Mouse (Mus musculus): ENCODE measurements at regions not wholly inside any gene's neighbourhood (a gene's known extent, or its start where the extent isn't known, plus 50 kb on each side); places are given as distances from the start of the nearest gene placed in this dataset.
A peak's percentile ranks its signal among the peaks of the same experiment; 100 is the strongest.

- Histone ChIP-seq H3K4me2 (no peak overlapping the region), H3K9ac (no peak overlapping the region), H3K27me3 (no peaks in the 10 kb centered on the region), H3K9me3 (no peaks in the 10 kb centered on the region), H3K4me1 (peaks cover 21% of the 10 kb centered on the region), H3K27ac (no peak overlapping the region), H3K4me3 (no peak overlapping the region), H3K36me3 (no peaks in the 10 kb centered on the region)
- no peak for ATAC-seq (ENCODE audit: insufficient number of reproducible peaks, low FRiP score, low TSS enrichment, low read depth)
- WGBS, result 56% methylated on average over 5 of the region's 5 CpGs
Observed at GRCm38 (mm10) chr1:73755791-73756190, 368.5 kb downstream of the Tns1 start.

- Histone ChIP-seq H3K4me1 (peaks cover 21% of the 10 kb centered on the region), H3K4me2 (no peak overlapping the region), H3K9ac (no peak overlapping the region), H3K36me3 (no peaks in the 10 kb centered on the region), H3K27me3 (no peaks in the 10 kb centered on the region), H3K4me3 (no peak overlapping the region), H3K9me3 (no peaks in the 10 kb centered on the region), H3K27ac (peak overlapping the region; percentile 38; the same call in 1 of the 2 replicates)
- 19% methylated on average over 2 of the region's 2 CpGs for WGBS
- no peak for ATAC-seq (ENCODE audit: insufficient number of reproducible peaks, low FRiP score, low TSS enrichment, low read depth)
Observed at GRCm38 (mm10) chr1:73754928-73755327, 369.3 kb downstream of the Tns1 start.

GRCm38 (mm10) chr1:73753157-73753556 lies 371.1 kb downstream of the Tns1 start:
- no peak for ATAC-seq (ENCODE audit: insufficient number of reproducible peaks, low FRiP score, low TSS enrichment, low read depth)
- WGBS, result 88% methylated on average over 2 of the region's 2 CpGs
- no peak overlapping the region for H3K9ac ChIP-seq

GRCm38 (mm10) chr1:73748702-73749101 lies 375.5 kb downstream of the Tns1 start:
- ATAC-seq (ENCODE audit: insufficient number of reproducible peaks, low FRiP score, low TSS enrichment, low read depth), result no peak
- H3K9ac ChIP-seq, result no peak overlapping the region
- no peak overlapping the region for H3K4me3 ChIP-seq

More at GRCm38 (mm10) chr1:73753157-73753556, 371.1 kb downstream of the Tns1 start:
- Histone ChIP-seq H3K4me1 (peaks cover 16% of the 10 kb centered on the region), H3K4me3 (no peak overlapping the region), H3K27me3 (no peaks in the 10 kb centered on the region), H3K4me2 (no peak overlapping the region), H3K9me3 (no peaks in the 10 kb centered on the region), H3K27ac (no peak overlapping the region), H3K36me3 (no peaks in the 10 kb centered on the region)

GRCm38 (mm10) chr1:73744555-73745234 lies 379.6 kb downstream of the Tns1 start:
- Histone ChIP-seq H3K27ac (peak overlapping the region; percentile 43; the same call in 1 of the 2 replicates), H3K9ac (no peak overlapping the region), H3K36me3 (no peaks in the 10 kb centered on the region), H3K4me1 (peaks cover 12% of the 10 kb centered on the region), H3K27me3 (no peaks in the 10 kb centered on the region), H3K4me2 (no peak overlapping the region), H3K4me3 (no peak overlapping the region), H3K9me3 (no peaks in the 10 kb centered on the region)
- ATAC-seq (ENCODE audit: insufficient number of reproducible peaks, low FRiP score, low TSS enrichment, low read depth), result no peak
- 50% methylated on average over 4 of the region's 4 CpGs for WGBS

More at GRCm38 (mm10) chr1:73748702-73749101, 375.5 kb downstream of the Tns1 start:
- Histone ChIP-seq H3K36me3 (no peaks in the 10 kb centered on the region), H3K27ac (no peak overlapping the region), H3K27me3 (no peaks in the 10 kb centered on the region), H3K4me1 (peaks cover 10% of the 10 kb centered on the region), H3K9me3 (no peaks in the 10 kb centered on the region), H3K4me2 (no peak overlapping the region)

GRCm38 (mm10) chr1:73743737-73744554 lies 380.3 kb downstream of the Tns1 start:
- Histone ChIP-seq H3K27me3 (no peaks in the 10 kb centered on the region), H3K27ac (no peak overlapping the region), H3K4me2 (no peak overlapping the region), H3K4me3 (no peak overlapping the region), H3K9me3 (no peaks in the 10 kb centered on the region), H3K36me3 (no peaks in the 10 kb centered on the region), H3K9ac (no peak overlapping the region), H3K4me1 (peaks cover 12% of the 10 kb centered on the region)
- WGBS, result 20% methylated on average over 6 of the region's 6 CpGs
- ATAC-seq (ENCODE audit: insufficient number of reproducible peaks, low FRiP score, low TSS enrichment, low read depth), result no peak

- ATAC-seq (ENCODE audit: insufficient number of reproducible peaks, low FRiP score, low TSS enrichment, low read depth), result no peak
- Histone ChIP-seq H3K9me3 (no peaks in the 10 kb centered on the region), H3K9ac (no peak overlapping the region), H3K4me1 (no peaks in the 10 kb centered on the region), H3K4me3 (no peak overlapping the region), H3K36me3 (no peaks in the 10 kb centered on the region), H3K27me3 (no peaks in the 10 kb centered on the region), H3K4me2 (no peak overlapping the region), H3K27ac (no peak overlapping the region)
Observed at GRCm38 (mm10) chr1:73737083-73737482, 387.2 kb downstream of the Tns1 start.

GRCm38 (mm10) chr1:73728377-73728776 lies 395.9 kb downstream of the Tns1 start:
- no peaks in the 10 kb centered on the region for H3K36me3 ChIP-seq

GRCm38 (mm10) chr1:73727781-73728180 lies 396.5 kb downstream of the Tns1 start:
- ATAC-seq (ENCODE audit: insufficient number of reproducible peaks, low FRiP score, low TSS enrichment, low read depth), result no peak
- Histone ChIP-seq H3K4me3 (no peak overlapping the region), H3K27me3 (no peaks in the 10 kb centered on the region), H3K4me1 (no peaks in the 10 kb centered on the region), H3K36me3 (no peaks in the 10 kb centered on the region), H3K4me2 (no peak overlapping the region), H3K27ac (no peak overlapping the region), H3K9me3 (no peaks in the 10 kb centered on the region), H3K9ac (no peak overlapping the region)

More at GRCm38 (mm10) chr1:73728377-73728776, 395.9 kb downstream of the Tns1 start:
- H3K27ac ChIP-seq, result no peak overlapping the region
- H3K9ac ChIP-seq, result no peak overlapping the region
- no peaks in the 10 kb centered on the region for H3K27me3 ChIP-seq
- WGBS, result 85% methylated on average over 1 of the region's 1 CpGs
- no peaks in the 10 kb centered on the region for H3K4me1 ChIP-seq
- no peak overlapping the region for H3K4me2 ChIP-seq
- no peak overlapping the region for H3K4me3 ChIP-seq
- H3K9me3 ChIP-seq, result no peaks in the 10 kb centered on the region
- no peak for ATAC-seq (ENCODE audit: insufficient number of reproducible peaks, low FRiP score, low TSS enrichment, low read depth)

- Histone ChIP-seq H3K9me3 (no peaks in the 10 kb centered on the region), H3K4me3 (no peak overlapping the region), H3K36me3 (no peaks in the 10 kb centered on the region), H3K9ac (no peak overlapping the region), H3K4me2 (no peak overlapping the region), H3K27me3 (no peaks in the 10 kb centered on the region), H3K27ac (no peak overlapping the region), H3K4me1 (no peaks in the 10 kb centered on the region)
- 94% methylated on average over 2 of the region's 2 CpGs for WGBS
- ATAC-seq (ENCODE audit: insufficient number of reproducible peaks, low FRiP score, low TSS enrichment, low read depth), result no peak
Observed at GRCm38 (mm10) chr1:73726658-73727057, 397.6 kb downstream of the Tns1 start.

GRCm38 (mm10) chr1:73725486-73725885 lies 398.8 kb downstream of the Tns1 start:
- H3K9ac ChIP-seq, result no peak overlapping the region
- H3K36me3 ChIP-seq, result no peaks in the 10 kb centered on the region
- WGBS, result 85% methylated on average over 1 of the region's 1 CpGs
- no peak for ATAC-seq (ENCODE audit: insufficient number of reproducible peaks, low FRiP score, low TSS enrichment, low read depth)
- H3K9me3 ChIP-seq, result no peaks in the 10 kb centered on the region
- no peak overlapping the region for H3K4me3 ChIP-seq
- H3K4me1 ChIP-seq, result no peaks in the 10 kb centered on the region
- no peaks in the 10 kb centered on the region for H3K27me3 ChIP-seq
- H3K27ac ChIP-seq, result no peak overlapping the region
- H3K4me2 ChIP-seq, result no peak overlapping the region

GRCm38 (mm10) chr1:73724551-73724950 lies 399.7 kb downstream of the Tns1 start:
- Histone ChIP-seq H3K4me3 (no peak overlapping the region), H3K36me3 (no peaks in the 10 kb centered on the region), H3K27me3 (no peaks in the 10 kb centered on the region), H3K9ac (no peak overlapping the region), H3K4me1 (no peaks in the 10 kb centered on the region), H3K9me3 (no peaks in the 10 kb centered on the region), H3K4me2 (no peak overlapping the region), H3K27ac (no peak overlapping the region)
- no peak for ATAC-seq (ENCODE audit: insufficient number of reproducible peaks, low FRiP score, low TSS enrichment, low read depth)
- 62% methylated on average over 2 of the region's 2 CpGs for WGBS
